ENCODE assay signal across 8 mouse cellular contexts in the genomic region with DNA sequence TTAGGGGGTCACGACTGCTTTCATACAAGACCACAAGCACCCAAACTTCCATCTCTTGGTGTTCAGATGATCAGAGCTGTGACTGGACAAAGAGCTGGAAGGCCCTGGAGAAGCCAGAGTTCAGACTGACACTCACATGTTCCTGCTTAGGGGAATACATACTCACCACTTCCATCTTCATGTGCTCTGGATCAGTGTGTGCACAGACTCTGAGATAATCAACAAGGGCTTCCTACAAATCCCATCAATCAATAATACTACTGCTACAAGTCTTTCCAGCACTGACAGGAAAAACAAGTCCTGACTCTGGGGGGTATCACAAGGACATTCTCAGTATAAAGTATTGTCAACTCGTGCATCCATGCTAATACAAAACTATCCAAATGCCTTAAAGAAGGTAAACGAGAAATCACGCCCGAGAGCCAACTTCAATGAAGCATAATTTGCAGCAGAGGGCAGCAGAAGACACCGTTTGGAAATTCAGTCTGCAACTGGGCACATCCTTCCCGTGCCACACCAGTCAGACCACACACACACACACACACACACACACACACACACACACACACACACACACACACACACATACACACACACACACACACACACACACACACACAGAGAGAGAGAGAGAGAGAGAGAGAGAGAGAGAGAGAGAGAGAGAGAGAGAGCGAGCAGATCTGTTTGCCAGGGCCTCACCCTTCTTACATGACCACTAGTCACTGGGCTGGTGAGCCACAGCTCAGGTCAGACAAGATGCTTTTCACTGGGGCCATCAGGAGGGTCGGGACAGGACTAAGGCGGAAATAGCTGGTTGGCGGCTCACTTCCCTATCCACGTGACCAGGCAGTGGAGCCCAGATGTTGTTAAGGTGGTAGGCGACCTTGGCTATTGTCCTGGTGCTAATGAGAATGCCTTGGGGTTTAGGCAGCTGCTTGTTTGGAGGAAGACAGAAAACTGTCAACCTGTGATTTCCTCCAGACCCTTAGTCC.
DNase-seq lines count a peak whose midpoint lies in the region; ATAC-seq lines count a peak whose summit lies in the region.

No protein-coding gene starts in this region.

- DNase-seq in urinary bladder, postnatal 14 days (ENCODE audit: low spot score) = peak; percentile 35
- DNase-seq in urinary bladder, adult 2 months (ENCODE audit: low spot score) = no peak
- peak; percentile 56 for DNase-seq in embryonic facial prominence, embryonic 14.5 days (ENCODE audit: low spot score)
- peak; percentile 60 to 69 for DNase-seq in heart, postnatal 10 days
- DNase-seq in kidney, postnatal 36 days = peak; percentile 53 to 64
- peak; percentile 54 to 66 for DNase-seq in right cerebral cortex, adult 2 months (ENCODE audit: low spot score in 2 of 2)
- DNase-seq in natural killer cell, adult 2 months (ENCODE audit: low spot score in 2 of 2) = no peak

- no peak for ATAC-seq in embryonic facial prominence, embryonic 14.5 days (ENCODE audit: low read depth)
- ATAC-seq in lung, embryonic 16.5 days (ENCODE audit: low read depth) = peak; percentile 64; the same call in 1 of the 2 replicates

- no peaks in the 10 kb centered on the region for H3K9me3 ChIP-seq in embryonic facial prominence, embryonic 14.5 days (ENCODE audit: control insufficient read depth, low read length)
- no peaks in the 10 kb centered on the region for H3K9me3 ChIP-seq in lung, embryonic 16.5 days (ENCODE audit: control insufficient read depth, low read length)

- H3K4me1 ChIP-seq in embryonic facial prominence, embryonic 14.5 days (ENCODE audit: control insufficient read depth, insufficient read depth, low read length) = no peaks in the 10 kb centered on the region
- peaks cover 5% of the 10 kb centered on the region; the same call in 1 of the 2 replicates for H3K4me1 ChIP-seq in lung, embryonic 16.5 days (replicated peaks; ENCODE audit: control insufficient read depth, insufficient read depth, low read length)

- H3K4me2 ChIP-seq in embryonic facial prominence, embryonic 14.5 days (ENCODE audit: low read depth, low read length) = peak overlapping the region; percentile 24
- peak overlapping the region; percentile 31; the same call in 1 of the 2 replicates for H3K4me2 ChIP-seq in lung, embryonic 16.5 days (ENCODE audit: low read depth, low read length)

- no peak overlapping the region for H3K4me3 ChIP-seq in embryonic facial prominence, embryonic 14.5 days (ENCODE audit: low read depth, low read length)
- no peak overlapping the region for H3K4me3 ChIP-seq in lung, embryonic 16.5 days (ENCODE audit: low read length)

- no peaks in the 10 kb centered on the region for H3K36me3 ChIP-seq in embryonic facial prominence, embryonic 14.5 days (ENCODE audit: control insufficient read depth, insufficient read depth, low read length)
- H3K36me3 ChIP-seq in lung, embryonic 16.5 days (ENCODE audit: control insufficient read depth, insufficient read depth, low read length) = no peaks in the 10 kb centered on the region

- intact Hi-C loops in heart, postnatal 10 days (cut with DNase I) = loop anchor here (2.0 to 5.0 kb wide), 4 partner anchors 50 to 533 kb away; no protein-coding TSS in a partner anchor

- H3K27ac ChIP-seq in embryonic facial prominence, embryonic 14.5 days (replicated peaks; ENCODE audit: low read depth, low read length) = no peak overlapping the region
- H3K27ac ChIP-seq in lung, embryonic 16.5 days (ENCODE audit: low read length) = no peak overlapping the region

- no peaks in the 10 kb centered on the region for H3K27me3 ChIP-seq in embryonic facial prominence, embryonic 14.5 days (replicated peaks; ENCODE audit: control insufficient read depth, insufficient read depth, low read length)
- H3K27me3 ChIP-seq in lung, embryonic 16.5 days (ENCODE audit: control insufficient read depth, insufficient read depth, low read depth, low read length) = no peaks in the 10 kb centered on the region

- 23% methylated on average over 12 of the region's 13 CpGs for WGBS in embryonic facial prominence, embryonic 14.5 days
- 27% methylated on average over 13 of the region's 13 CpGs for WGBS in lung, embryonic 16.5 days

- H3K9ac ChIP-seq in embryonic facial prominence, embryonic 14.5 days (ENCODE audit: low read depth, low read length) = 0 out of 2 replicates have a peak overlapping the region, but pooled peaks have one; percentile 11
- H3K9ac ChIP-seq in lung, embryonic 16.5 days (ENCODE audit: low read length) = no peak overlapping the region

Comparison
In these comparisons a context has a peak if more than half of its experiments do, and no peak if none do; other contexts are left out.
1. DNase-seq: peak in urinary bladder, postnatal 14 days (single experiment), embryonic facial prominence, embryonic 14.5 days (single experiment), heart, postnatal 10 days (2 of 2), kidney, postnatal 36 days (2 of 2) and right cerebral cortex, adult 2 months (2 of 2); none in urinary bladder, adult 2 months (single experiment) and natural killer cell, adult 2 months (0 of 2).